23 mouse cellular contexts compared by ENCODE assay signal in the genomic region with DNA sequence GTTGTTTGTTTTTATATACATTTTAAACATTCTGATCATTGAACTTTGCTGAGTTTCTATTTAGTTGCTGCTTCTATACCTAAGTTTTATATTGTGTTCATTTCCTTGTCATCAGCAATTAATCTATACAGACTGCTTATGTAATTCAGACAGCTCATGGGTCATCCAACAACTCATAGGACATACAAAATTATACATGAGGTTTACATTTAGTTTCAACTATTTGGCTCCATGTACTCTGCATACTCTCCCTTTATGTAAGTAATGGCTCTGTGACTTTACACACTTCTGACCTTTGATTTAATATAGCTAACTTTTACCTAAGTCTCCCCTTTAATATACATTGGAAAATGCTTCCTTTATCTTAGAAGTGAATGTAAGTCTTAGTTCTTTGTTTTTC.
DNase-seq lines count a peak whose midpoint lies in the region; ATAC-seq lines count a peak whose summit lies in the region.
"Had no signal": no experiment of that assay in that cellular context is flagged by ENCODE, and none has a peak within 500 bp of the region (broad histone marks: within the 10 kb centered on the region; RNA-seq: fewer than 3 reads in every experiment).

No protein-coding gene starts in this region.

- ATAC-seq in hindbrain, embryonic 13.5 days (ENCODE audit: low FRiP score): 0 out of 2 replicates have a peak, but pooled peaks have one; percentile 18
- ATAC-seq in lung, embryonic 15.5 days (ENCODE audit: borderline replicate concordance, extremely low read depth, low FRiP score, low TSS enrichment): peak; percentile 41; the same call in 1 of the 2 replicates
- 0 out of 2 replicates have a peak, but pooled peaks have one; percentile 2 for ATAC-seq in midbrain, embryonic 11.5 days (ENCODE audit: low FRiP score)
- ATAC-seq in midbrain, embryonic 16.5 days: no peak
- ATAC-seq: activated CD4-positive, CD25-positive, alpha-beta regulatory T cell, adult 4 months; CD4-positive, CD25-positive, alpha-beta regulatory T cell, adult 4 months; Patski had no signal

- DNase-seq in hindbrain, embryonic 10.5 days (ENCODE audit: low spot score): no peak
- no peak for DNase-seq in lung, adult 18-20 months
- no peak for DNase-seq in midbrain, embryonic 11.5 days (ENCODE audit: low spot score, missing footprints)
- DNase-seq: adrenal gland, adult 8-10 months; adrenal gland, postnatal 14 days; adrenal gland, postnatal 36 days; B cell, adult 2 months; cerebellum, adult 11-12 months; cerebellum, adult 2 months; cerebellum, adult 9-10 months; cerebellum, postnatal 25 days had no signal

- no peak overlapping the region for H3K4me3 ChIP-seq in hindbrain, embryonic 13.5 days
- H3K4me3 ChIP-seq in hindbrain, embryonic 10.5 days: no peak overlapping the region
- no peak overlapping the region for H3K4me3 ChIP-seq in lung, embryonic 15.5 days
- H3K4me3 ChIP-seq in midbrain, embryonic 11.5 days (ENCODE audit: low read depth, low read length): no peak overlapping the region
- no peak overlapping the region for H3K4me3 ChIP-seq in midbrain, embryonic 16.5 days (ENCODE audit: low read depth, low read length)
- H3K4me3 ChIP-seq: embryonic facial prominence, embryonic 10.5 days; embryonic facial prominence, embryonic 12.5 days; forebrain, embryonic 13.5 days; forebrain, embryonic 15.5 days had no signal

- H3K36me3 ChIP-seq in hindbrain, embryonic 13.5 days: peaks cover 6% of the 10 kb centered on the region; the same call in 1 of the 2 replicates
- H3K36me3 ChIP-seq in hindbrain, embryonic 10.5 days: peaks cover 5% of the 10 kb centered on the region
- no peaks in the 10 kb centered on the region for H3K36me3 ChIP-seq in lung, embryonic 15.5 days
- no peaks in the 10 kb centered on the region for H3K36me3 ChIP-seq in midbrain, embryonic 11.5 days (ENCODE audit: control insufficient read depth, insufficient read depth, low read length)
- no peaks in the 10 kb centered on the region for H3K36me3 ChIP-seq in midbrain, embryonic 16.5 days (ENCODE audit: control insufficient read depth, insufficient read depth, low read length)
- H3K36me3 ChIP-seq: embryonic facial prominence, embryonic 12.5 days; forebrain, embryonic 15.5 days; G1E had no signal

- no peak overlapping the region for H3K27ac ChIP-seq in hindbrain, embryonic 13.5 days
- H3K27ac ChIP-seq in hindbrain, embryonic 10.5 days: no peak overlapping the region
- no peak overlapping the region; the same call in 1 of the 2 replicates for H3K27ac ChIP-seq in lung, embryonic 15.5 days
- H3K27ac ChIP-seq in midbrain, embryonic 11.5 days (ENCODE audit: low read depth, low read length): no peak overlapping the region
- no peak overlapping the region for H3K27ac ChIP-seq in midbrain, embryonic 16.5 days (ENCODE audit: low read length)
- H3K27ac ChIP-seq: embryonic facial prominence, embryonic 10.5 days; embryonic facial prominence, embryonic 12.5 days; forebrain, embryonic 13.5 days; forebrain, embryonic 15.5 days had no signal

- 0 out of 2 replicates have a peak, but pooled peaks cover 7% of the 10 kb centered on the region for H3K4me1 ChIP-seq in hindbrain, embryonic 13.5 days (replicated peaks)
- peaks cover 5% of the 10 kb centered on the region for H3K4me1 ChIP-seq in hindbrain, embryonic 10.5 days (replicated peaks)
- no peaks in the 10 kb centered on the region for H3K4me1 ChIP-seq in lung, embryonic 15.5 days
- H3K4me1 ChIP-seq in midbrain, embryonic 11.5 days (ENCODE audit: control insufficient read depth, insufficient read depth, low read length): no peaks in the 10 kb centered on the region
- no peaks in the 10 kb centered on the region for H3K4me1 ChIP-seq in midbrain, embryonic 16.5 days (ENCODE audit: control insufficient read depth, insufficient read depth, low read length)
- H3K4me1 ChIP-seq: embryonic facial prominence, embryonic 10.5 days; embryonic facial prominence, embryonic 12.5 days had no signal

- H3K4me2 ChIP-seq in hindbrain, embryonic 13.5 days: no peak overlapping the region
- H3K4me2 ChIP-seq in lung, embryonic 15.5 days: no peak overlapping the region
- no peak overlapping the region for H3K4me2 ChIP-seq in midbrain, embryonic 11.5 days
- H3K4me2 ChIP-seq in midbrain, embryonic 16.5 days (ENCODE audit: low read length): no peak overlapping the region
- H3K4me2 ChIP-seq: embryonic facial prominence, embryonic 12.5 days; forebrain, embryonic 13.5 days; forebrain, embryonic 15.5 days had no signal

- no peaks in the 10 kb centered on the region for H3K27me3 ChIP-seq in hindbrain, embryonic 13.5 days
- H3K27me3 ChIP-seq in hindbrain, embryonic 10.5 days (ENCODE audit: insufficient read depth, poor library complexity, severe bottlenecking): no peaks in the 10 kb centered on the region
- H3K27me3 ChIP-seq in lung, embryonic 15.5 days: no peaks in the 10 kb centered on the region
- H3K27me3 ChIP-seq in midbrain, embryonic 11.5 days (ENCODE audit: control insufficient read depth, insufficient read depth, low read length): no peaks in the 10 kb centered on the region
- no peaks in the 10 kb centered on the region for H3K27me3 ChIP-seq in midbrain, embryonic 16.5 days (ENCODE audit: control insufficient read depth, insufficient read depth, low read depth, low read length)
- H3K27me3 ChIP-seq: CH12.LX; embryonic facial prominence, embryonic 12.5 days; forebrain, embryonic 13.5 days; forebrain, embryonic 15.5 days; Patski had no signal

- no peaks in the 10 kb centered on the region for H3K9me3 ChIP-seq in hindbrain, embryonic 13.5 days
- no peaks in the 10 kb centered on the region for H3K9me3 ChIP-seq in hindbrain, embryonic 10.5 days
- H3K9me3 ChIP-seq in lung, embryonic 15.5 days: no peaks in the 10 kb centered on the region
- H3K9me3 ChIP-seq in midbrain, embryonic 11.5 days (ENCODE audit: control insufficient read depth, low read length): no peaks in the 10 kb centered on the region
- H3K9me3 ChIP-seq in midbrain, embryonic 16.5 days (replicated peaks; ENCODE audit: control insufficient read depth, low read length, poor library complexity, severe bottlenecking): no peaks in the 10 kb centered on the region
- H3K9me3 ChIP-seq: embryonic facial prominence, embryonic 10.5 days; embryonic facial prominence, embryonic 12.5 days; forebrain, embryonic 13.5 days; forebrain, embryonic 15.5 days; G1E had no signal

- no peak overlapping the region for H3K9ac ChIP-seq in hindbrain, embryonic 13.5 days
- H3K9ac ChIP-seq in lung, embryonic 15.5 days: no peak overlapping the region
- no peak overlapping the region for H3K9ac ChIP-seq in midbrain, embryonic 11.5 days (ENCODE audit: low read length)
- H3K9ac ChIP-seq in midbrain, embryonic 16.5 days (ENCODE audit: low read depth, low read length): no peak overlapping the region
- H3K9ac ChIP-seq: embryonic facial prominence, embryonic 12.5 days; forebrain, embryonic 13.5 days; forebrain, embryonic 15.5 days had no signal
